Mouse (Mus musculus): ENCODE measurements at regions not wholly inside any gene's neighbourhood (a gene's known extent, or its start where the extent isn't known, plus 50 kb on each side); places are given as distances from the start of the nearest gene placed in this dataset.

DNA sequence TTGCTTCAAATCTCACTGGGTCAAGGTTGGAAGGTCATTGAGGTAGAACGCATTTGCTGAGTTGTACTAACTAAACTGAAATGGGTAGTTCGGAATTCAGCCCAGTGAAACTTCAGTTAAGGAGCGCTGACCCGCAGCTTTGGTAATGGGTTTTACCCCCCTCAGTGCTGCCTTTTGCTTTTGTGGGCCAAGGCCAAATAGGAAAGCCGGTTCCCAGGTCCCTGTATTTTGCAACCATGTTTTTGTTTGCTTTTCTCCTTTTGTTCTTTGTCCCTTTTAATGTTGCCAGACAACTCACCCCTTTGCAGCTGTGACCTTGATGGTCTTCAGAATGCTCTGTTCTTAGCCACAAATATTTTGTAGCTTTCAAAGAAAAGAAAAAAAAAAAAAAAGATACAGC, 98.7 kb upstream of the Psmd7 start:
- no peak for DNase-seq (ENCODE audit: low read depth, low spot score)
- Histone ChIP-seq H3K27me3 (ENCODE audit: control insufficient read depth, insufficient read depth, low read length, poor library complexity, severe bottlenecking) (no peaks in the 10 kb centered on the region), H3K36me3 (ENCODE audit: control insufficient read depth, insufficient read depth, low read length, poor library complexity, severe bottlenecking) (no peaks in the 10 kb centered on the region)

DNA sequence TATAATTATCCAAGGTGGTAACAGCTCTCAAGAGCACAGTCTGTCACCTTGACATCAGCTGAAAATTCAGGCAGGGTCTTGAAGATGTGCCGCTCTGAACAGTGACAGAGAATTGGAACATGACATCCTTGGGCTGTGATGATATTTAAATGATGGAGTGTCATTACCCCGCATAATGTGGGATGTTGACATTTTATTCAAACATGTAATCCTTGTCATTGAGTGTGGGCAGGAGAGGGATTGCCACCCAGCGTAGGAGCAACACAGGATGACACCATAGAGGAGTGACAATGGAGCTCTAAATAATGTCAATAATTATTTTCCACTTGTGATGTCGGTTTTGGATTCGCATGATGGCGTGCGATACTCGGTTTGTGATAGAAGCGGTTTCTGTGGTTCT, 99.3 kb upstream of the Psmd7 start:
- no peaks in the 10 kb centered on the region for H3K27me3 ChIP-seq (ENCODE audit: control insufficient read depth, insufficient read depth, low read length, poor library complexity, severe bottlenecking)

DNA sequence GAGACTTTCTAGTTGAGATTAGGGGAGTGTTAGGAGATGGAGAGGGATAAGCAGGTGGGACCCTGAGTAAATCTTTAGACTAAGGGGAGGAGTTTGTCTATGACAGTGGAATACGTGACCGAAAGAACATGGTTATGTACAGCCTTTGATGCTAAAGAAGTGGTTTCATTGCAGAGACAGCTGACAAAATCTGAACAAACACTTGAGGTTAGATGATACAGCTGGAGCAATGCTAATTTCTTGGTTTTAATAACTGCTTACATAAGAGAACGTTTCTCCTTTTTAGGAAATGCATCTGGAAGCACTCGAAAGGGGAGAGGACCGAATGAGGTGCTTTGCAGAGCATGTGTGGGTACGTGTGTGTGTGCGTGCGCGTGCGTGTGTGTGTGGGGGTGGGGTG, 100.8 kb upstream of the Psmd7 start:
- no peaks in the 10 kb centered on the region for H3K36me3 ChIP-seq (ENCODE audit: control insufficient read depth, insufficient read depth, low read length, poor library complexity, severe bottlenecking)
- no peaks in the 10 kb centered on the region for H3K27me3 ChIP-seq (ENCODE audit: control insufficient read depth, insufficient read depth, low read length, poor library complexity, severe bottlenecking)
- DNase-seq (ENCODE audit: low read depth, low spot score): no peak

More for the DNA sequence above, 99.3 kb upstream of the Psmd7 start:
- no peak for DNase-seq (ENCODE audit: low read depth, low spot score)
- H3K36me3 ChIP-seq (ENCODE audit: control insufficient read depth, insufficient read depth, low read length, poor library complexity, severe bottlenecking): no peaks in the 10 kb centered on the region

DNA sequence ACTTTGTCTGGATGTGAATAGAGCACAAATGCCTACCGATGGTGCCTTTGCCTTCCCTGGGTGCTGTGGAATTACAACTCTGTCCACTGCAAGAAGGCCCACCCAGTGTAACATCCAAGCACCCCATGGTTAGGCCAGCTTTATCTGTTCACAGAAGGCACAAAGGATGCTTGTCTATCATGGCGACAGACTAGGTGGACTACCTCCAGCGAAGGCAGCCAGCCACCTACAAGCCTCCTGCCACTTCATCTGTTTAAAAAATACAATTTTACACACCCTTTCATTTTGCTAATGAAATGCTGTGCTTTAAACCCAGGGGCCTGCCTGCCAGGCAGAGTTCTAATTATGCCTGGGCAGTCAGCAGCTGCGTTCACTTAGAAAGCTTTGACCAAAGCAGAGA, 103.0 kb upstream of the Psmd7 start:
- H3K36me3 ChIP-seq (ENCODE audit: control insufficient read depth, insufficient read depth, low read length, poor library complexity, severe bottlenecking): no peaks in the 10 kb centered on the region
- no peaks in the 10 kb centered on the region for H3K27me3 ChIP-seq (ENCODE audit: control insufficient read depth, insufficient read depth, low read length, poor library complexity, severe bottlenecking)
- no peak for DNase-seq (ENCODE audit: low read depth, low spot score)

DNA sequence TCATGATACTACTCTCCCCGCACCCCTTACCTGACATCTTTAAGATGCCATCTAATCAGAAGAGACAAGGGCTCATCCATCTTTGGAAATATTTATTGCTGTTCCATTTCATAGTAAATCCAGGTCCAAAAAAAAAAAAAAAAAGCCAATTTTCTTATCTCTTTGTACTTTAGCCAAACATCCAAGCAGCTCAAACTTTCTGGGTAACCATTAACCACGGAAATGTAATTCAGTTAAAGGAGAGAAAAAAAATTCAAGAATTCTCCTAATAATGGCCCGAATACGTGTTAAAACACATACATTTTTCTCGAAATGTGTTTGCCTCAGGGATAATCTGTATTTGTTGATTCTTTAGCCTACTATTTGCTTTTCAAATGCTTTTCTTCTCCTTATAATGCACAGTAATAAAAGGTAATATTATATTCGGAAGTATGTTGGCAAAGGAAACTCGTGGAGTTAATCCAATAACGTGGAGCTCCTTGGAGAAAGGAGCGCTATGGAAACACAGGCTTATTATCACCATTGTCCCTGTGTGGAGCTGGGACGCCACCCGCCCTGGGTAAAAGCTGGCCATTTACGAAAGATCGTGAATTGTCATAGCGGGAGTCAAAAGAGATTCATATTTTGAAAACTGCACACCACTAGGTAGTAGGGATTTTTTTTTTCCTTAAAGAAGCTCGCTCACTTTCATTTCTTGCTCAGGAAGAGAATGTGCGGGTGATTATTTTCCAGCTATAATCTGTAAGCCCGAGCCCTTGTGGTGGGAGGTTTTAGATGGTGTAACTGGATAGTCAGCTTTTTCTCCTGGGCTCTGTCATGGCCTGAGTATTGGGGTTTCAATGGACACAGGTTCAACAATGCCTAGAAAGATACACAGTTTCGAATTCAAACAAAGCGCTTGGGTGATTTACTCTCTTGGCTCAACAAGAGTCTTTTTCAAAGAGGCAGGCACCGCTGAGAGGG, 108.4 kb upstream of the Psmd7 start:
- DNase-seq (ENCODE audit: low read depth, low spot score): no peak
- Histone ChIP-seq H3K27me3 (ENCODE audit: control insufficient read depth, insufficient read depth, low read length, poor library complexity, severe bottlenecking) (no peaks in the 10 kb centered on the region), H3K36me3 (ENCODE audit: control insufficient read depth, insufficient read depth, low read length, poor library complexity, severe bottlenecking) (no peaks in the 10 kb centered on the region)

DNA sequence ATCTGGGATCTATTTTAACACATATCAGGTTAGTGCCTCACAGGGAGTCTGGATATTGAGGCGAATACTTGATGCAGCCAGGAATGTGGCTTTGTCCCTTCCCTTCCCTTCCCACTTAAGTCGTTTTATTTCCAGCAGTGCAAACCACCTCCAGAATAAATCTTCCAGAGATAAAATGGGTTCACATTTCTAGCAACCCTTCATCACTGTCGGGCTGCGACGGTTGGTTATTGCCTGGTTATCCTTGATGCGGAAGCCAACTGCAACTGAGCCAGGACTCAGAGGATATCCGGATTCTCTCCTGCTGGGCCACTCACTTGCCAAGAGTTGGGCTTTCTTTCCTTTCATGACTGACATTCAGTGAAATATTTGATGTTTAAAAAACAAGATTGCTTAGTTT, 111.0 kb upstream of the Psmd7 start:
- DNase-seq (ENCODE audit: low read depth, low spot score): no peak
- Histone ChIP-seq H3K36me3 (ENCODE audit: control insufficient read depth, insufficient read depth, low read length, poor library complexity, severe bottlenecking) (no peaks in the 10 kb centered on the region), H3K27me3 (ENCODE audit: control insufficient read depth, insufficient read depth, low read length, poor library complexity, severe bottlenecking) (no peaks in the 10 kb centered on the region)

DNA sequence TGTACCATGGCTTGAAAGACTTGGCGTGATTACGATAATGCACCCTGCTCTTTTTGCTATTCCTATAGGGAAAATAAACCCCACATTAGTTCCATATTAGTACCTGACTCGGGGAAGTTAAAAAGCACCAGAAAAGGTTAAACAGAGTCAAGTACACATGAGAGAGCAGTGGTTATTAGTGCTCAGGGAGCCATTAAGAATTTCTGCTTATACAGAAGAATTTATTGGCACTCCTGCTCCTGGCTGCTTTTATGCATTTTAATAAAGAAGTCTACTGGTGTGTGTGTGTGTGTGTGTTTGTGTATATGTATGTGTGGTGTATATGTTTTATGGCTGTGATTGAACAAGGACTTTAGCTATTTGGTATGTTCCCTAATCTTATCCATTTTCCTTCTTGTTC, 111.5 kb upstream of the Psmd7 start:
- H3K36me3 ChIP-seq (ENCODE audit: control insufficient read depth, insufficient read depth, low read length, poor library complexity, severe bottlenecking): no peaks in the 10 kb centered on the region
- no peaks in the 10 kb centered on the region for H3K27me3 ChIP-seq (ENCODE audit: control insufficient read depth, insufficient read depth, low read length, poor library complexity, severe bottlenecking)
- DNase-seq (ENCODE audit: low read depth, low spot score): no peak

DNA sequence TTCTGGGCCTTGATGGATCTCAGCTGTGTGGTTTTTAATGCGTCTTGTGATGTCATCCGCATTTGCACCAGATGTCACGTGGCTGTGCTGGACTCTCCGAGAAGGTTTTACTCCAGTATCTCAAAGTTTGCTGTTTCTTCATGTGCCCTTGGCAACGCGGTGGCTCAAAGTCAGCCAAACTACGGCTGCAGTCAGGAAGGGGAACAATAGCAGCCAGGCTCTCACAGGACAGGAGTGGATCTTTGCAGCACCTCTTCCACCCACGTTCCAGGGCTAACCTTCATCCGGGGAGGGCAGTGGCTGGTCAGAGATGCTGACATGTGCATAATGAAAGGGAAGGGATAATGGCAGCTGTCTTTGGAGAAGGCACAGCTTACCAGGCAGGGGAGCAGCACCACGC, 127.6 kb upstream of the Psmd7 start:
- DNase-seq (ENCODE audit: low read depth, low spot score): no peak
- no peaks in the 10 kb centered on the region for H3K27me3 ChIP-seq (ENCODE audit: control insufficient read depth, insufficient read depth, low read length, poor library complexity, severe bottlenecking)
- H3K36me3 ChIP-seq (ENCODE audit: control insufficient read depth, insufficient read depth, low read length, poor library complexity, severe bottlenecking): no peaks in the 10 kb centered on the region

DNA sequence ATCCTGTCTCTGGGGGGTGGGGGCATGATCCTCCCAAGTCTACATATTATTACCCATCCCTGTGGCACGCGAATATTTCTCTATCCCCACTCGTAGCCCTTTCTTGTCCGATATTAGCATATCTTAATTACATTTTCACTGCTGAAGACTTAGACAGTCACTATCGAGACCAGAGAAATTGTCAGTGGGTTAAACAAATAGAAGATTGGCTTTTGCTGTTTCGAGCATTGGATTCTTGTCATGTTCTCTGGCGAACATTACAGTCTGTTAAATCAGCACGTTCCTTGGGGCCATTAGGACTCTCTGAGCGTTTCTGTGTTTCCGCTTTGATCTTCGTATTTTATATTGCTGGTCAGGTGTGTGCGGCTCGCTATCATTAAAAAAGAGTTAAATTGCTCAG, 129.6 kb upstream of the Psmd7 start:
- DNase-seq (ENCODE audit: low read depth, low spot score): no peak
- no peaks in the 10 kb centered on the region for H3K27me3 ChIP-seq (ENCODE audit: control insufficient read depth, insufficient read depth, low read length, poor library complexity, severe bottlenecking)
- no peaks in the 10 kb centered on the region for H3K36me3 ChIP-seq (ENCODE audit: control insufficient read depth, insufficient read depth, low read length, poor library complexity, severe bottlenecking)

DNA sequence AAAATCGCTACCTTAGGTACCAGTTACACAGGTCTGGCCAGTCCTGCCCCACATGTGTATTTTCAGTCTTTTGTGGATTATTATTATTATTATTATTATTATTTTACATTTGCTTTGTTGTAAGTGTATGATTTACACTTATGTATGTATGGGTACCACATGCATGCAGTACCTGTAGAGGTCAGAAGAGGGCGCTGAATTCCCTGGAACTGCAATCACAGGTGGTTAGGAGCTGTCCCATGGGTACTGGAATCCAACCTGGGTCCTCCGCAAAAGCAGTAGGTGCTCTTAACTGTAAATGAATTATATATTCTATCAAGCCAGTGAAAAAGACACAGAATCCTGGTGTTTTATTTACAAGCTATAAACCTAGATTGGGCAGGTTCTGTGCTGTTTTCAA, 131.4 kb upstream of the Psmd7 start:
- Histone ChIP-seq H3K27me3 (ENCODE audit: control insufficient read depth, insufficient read depth, low read length, poor library complexity, severe bottlenecking) (no peaks in the 10 kb centered on the region), H3K36me3 (ENCODE audit: control insufficient read depth, insufficient read depth, low read length, poor library complexity, severe bottlenecking) (no peaks in the 10 kb centered on the region)
- DNase-seq (ENCODE audit: low read depth, low spot score): no peak

DNA sequence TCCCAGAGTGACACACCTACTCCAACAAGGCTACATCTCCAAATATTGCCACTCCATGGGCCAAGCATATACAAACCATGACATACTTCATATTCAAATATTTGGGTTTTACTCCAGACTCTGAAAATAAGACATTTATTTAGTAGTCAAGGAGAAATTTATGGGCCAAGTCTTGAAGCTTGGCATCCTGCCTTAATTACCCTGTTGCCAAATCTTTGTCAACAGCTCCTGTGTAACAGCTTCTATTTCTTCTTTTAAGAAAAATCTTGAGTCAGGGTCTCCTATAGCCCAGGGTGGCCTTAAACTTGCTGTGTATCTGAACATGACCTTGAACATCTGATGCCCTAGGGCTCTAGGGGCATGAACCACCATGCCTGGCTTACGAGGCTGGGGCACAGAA, 138.5 kb upstream of the Psmd7 start:
- DNase-seq (ENCODE audit: low read depth, low spot score): no peak
- Histone ChIP-seq H3K36me3 (ENCODE audit: control insufficient read depth, insufficient read depth, low read length, poor library complexity, severe bottlenecking) (no peaks in the 10 kb centered on the region), H3K27me3 (ENCODE audit: control insufficient read depth, insufficient read depth, low read length, poor library complexity, severe bottlenecking) (no peaks in the 10 kb centered on the region)

DNA sequence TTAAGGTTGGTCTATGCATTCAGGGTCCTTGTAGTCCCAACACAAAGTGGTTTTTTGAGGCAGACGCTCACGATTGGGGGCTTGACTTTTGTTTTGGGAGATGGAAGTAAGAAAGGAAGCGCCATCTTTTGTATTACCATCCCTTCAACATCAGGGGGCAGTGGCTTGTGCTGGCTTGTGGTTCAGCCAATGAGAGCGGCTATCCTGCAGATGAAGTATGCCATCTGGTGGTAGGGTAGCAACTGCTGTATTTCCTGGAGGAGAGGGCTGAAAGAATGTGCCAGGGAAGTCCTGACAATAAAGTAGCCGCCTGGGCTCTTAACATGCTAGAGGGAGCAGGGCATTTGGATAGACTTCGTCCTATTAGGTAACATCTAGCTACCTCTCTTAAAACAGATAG, 139.0 kb upstream of the Psmd7 start:
- DNase-seq (ENCODE audit: low read depth, low spot score): no peak
- no peaks in the 10 kb centered on the region for H3K36me3 ChIP-seq (ENCODE audit: control insufficient read depth, insufficient read depth, low read length, poor library complexity, severe bottlenecking)
- H3K27me3 ChIP-seq (ENCODE audit: control insufficient read depth, insufficient read depth, low read length, poor library complexity, severe bottlenecking): no peaks in the 10 kb centered on the region

DNA sequence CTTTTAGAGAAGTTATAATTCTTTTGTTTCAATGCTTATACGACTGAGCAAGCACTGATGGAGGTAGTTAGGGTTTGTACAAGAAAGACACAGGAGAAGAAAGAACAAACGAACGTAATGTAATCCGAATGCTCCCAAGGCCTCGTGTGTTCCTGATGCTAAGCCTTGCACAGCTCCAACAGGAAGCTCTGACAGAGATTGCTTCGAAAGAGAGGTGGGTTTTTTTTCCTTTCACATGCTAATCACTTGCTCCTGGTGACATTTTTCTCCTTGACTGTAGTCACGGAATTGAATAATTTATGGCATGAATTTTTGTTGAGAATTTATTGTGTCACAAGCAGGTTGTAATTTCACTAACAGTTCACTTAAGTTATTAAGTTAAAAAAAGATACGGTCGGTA, 150.8 kb upstream of the Psmd7 start:
- Histone ChIP-seq H3K36me3 (ENCODE audit: control insufficient read depth, insufficient read depth, low read length, poor library complexity, severe bottlenecking) (no peaks in the 10 kb centered on the region), H3K27me3 (ENCODE audit: control insufficient read depth, insufficient read depth, low read length, poor library complexity, severe bottlenecking) (no peaks in the 10 kb centered on the region)
- no peak for DNase-seq (ENCODE audit: low read depth, low spot score)

DNA sequence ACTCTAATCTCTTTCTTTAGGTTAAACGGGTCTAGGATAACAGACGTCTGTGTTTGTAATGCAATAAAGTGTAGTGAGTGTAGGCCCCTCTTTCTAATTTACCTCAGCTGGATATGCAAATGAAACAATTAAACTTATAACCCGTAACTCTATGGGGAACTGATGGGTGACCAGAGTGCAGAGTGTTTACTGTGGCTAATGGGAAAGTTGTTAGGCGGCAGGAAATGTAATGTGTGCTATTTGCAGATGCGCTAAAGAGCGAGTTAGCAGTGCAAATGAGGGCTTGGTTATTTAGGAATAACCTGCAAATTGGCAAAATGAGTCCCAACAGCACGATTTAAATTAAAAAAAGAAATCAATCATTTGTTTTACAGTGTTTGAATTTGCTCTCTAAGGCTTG, 168.8 kb upstream of the Psmd7 start:
- no peak for DNase-seq (ENCODE audit: low read depth, low spot score)
- no peaks in the 10 kb centered on the region for H3K36me3 ChIP-seq (ENCODE audit: control insufficient read depth, insufficient read depth, low read length, poor library complexity, severe bottlenecking)
- H3K27me3 ChIP-seq (ENCODE audit: control insufficient read depth, insufficient read depth, low read length, poor library complexity, severe bottlenecking): no peaks in the 10 kb centered on the region

DNA sequence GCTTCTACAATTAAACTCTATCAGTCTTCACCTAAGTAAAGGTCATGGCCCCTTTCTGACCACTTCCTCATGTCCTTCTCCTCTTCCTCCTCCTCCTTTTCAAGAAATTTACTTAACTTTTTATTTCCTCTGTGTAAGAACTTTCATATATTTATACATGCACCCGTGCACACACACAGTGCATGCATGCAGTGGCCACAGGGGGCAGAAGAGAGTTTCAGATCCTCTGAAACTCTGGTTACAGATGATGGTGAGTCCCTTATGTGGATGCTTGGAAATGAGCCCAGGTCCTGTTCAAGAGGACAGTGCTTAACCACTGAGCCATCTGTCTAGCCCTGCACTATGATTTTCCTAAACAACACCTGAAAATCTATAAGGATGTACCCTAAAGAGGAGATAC, 170.4 kb upstream of the Psmd7 start:
- Histone ChIP-seq H3K27me3 (ENCODE audit: control insufficient read depth, insufficient read depth, low read length, poor library complexity, severe bottlenecking) (no peaks in the 10 kb centered on the region), H3K36me3 (ENCODE audit: control insufficient read depth, insufficient read depth, low read length, poor library complexity, severe bottlenecking) (no peaks in the 10 kb centered on the region)
- DNase-seq (ENCODE audit: low read depth, low spot score): no peak

DNA sequence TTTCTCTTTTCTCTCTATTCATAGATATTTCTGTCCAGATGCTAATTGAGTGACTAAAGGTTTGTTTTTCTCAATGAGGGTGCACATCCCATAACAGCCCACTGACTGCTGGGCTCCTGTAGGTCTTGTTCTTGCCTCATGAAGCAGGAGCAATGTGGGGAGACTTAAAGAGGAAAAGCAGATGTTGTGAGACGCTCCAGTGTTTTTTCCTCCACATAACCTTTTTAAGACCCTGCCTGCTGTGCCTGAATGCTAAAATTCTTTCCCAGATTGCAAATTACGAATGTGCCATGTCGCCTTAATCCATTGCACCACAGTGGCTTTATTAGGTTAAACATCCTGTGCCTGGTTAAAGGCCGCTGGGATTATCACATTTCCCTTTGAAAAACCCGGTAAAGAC, 165.5 kb upstream of the Zfhx3 start:
- no peak for DNase-seq (ENCODE audit: low read depth, low spot score)
- no peaks in the 10 kb centered on the region for H3K27me3 ChIP-seq (ENCODE audit: control insufficient read depth, insufficient read depth, low read length, poor library complexity, severe bottlenecking)
- no peaks in the 10 kb centered on the region for H3K36me3 ChIP-seq (ENCODE audit: control insufficient read depth, insufficient read depth, low read length, poor library complexity, severe bottlenecking)
